Mouse (Mus musculus) left cerebral cortex, adult 6 months (tissue): ENCODE measurements around the gene Naa11. TPM values are rescaled to one million over a fixed set of nuclear protein-coding genes. Genes with fewer than 3 reads are reported as not detected.

ENCODE experiments used
- long read RNA-seq, 2 experiments: library from polyadenylated mRNA; unstranded; transcript quantifications; one replicate each; pipeline ENCODE4 v2.0.0; 2019 to 2020
- polyA plus RNA-seq: library from polyadenylated mRNA; unstranded; fragments of <200 nt; fragmentation: Nextera tagmentation; gene quantifications from 2 replicates; pipeline ENCODE4 v1.2.3, GENCODE M21; 2021

Gene Naa11
- 0.04 and 0.16 TPM in 2 replicates for polyA plus RNA-seq
- long read RNA-seq, experiment 1, result 0 reads
- long read RNA-seq, experiment 2, result 0 reads

GRCm38 (mm10) chr5:97392160-97392559 lies at the start of gene Naa11:
Naa11 (minus strand) TSS chr5:97392379.

Other genes with a start within 250 kb of the Naa11 start
- not detected in 2 replicates for gene Gk2, start 64.6 kb upstream of the Naa11 start, polyA plus RNA-seq